Mouse (Mus musculus) cerebellum, adult 2 months (tissue): ENCODE data around the gene Cd177. TPM values are rescaled to one million over a fixed set of nuclear protein-coding genes. Genes with fewer than 3 reads are reported as not detected.
"Not testable (repeated sequence)": the region's sequence is repeated elsewhere in the genome, so short reads cannot be mapped to it uniquely, and the experiment has no call there.

Source experiments
- DNase-seq, 2 experiments: peaks; one replicate each; pipeline ENCODE4 v3.0.0; 2021
- H3K27ac ChIP-seq: fragments of 200-500 bp; 2 replicates; pipeline ENCODE4 v1.5.1; 2012; ENCODE audit warnings: low read length, control low read depth, inconsistent platforms; ENCODE audit not compliant: insufficient read depth
- H3K27me3 ChIP-seq: fragments of 200-500 bp; 2 replicates; pipeline ENCODE4 v1.6.1; 2012; ENCODE audit warnings: inconsistent platforms, mild to moderate bottlenecking, low read length, moderate library complexity; ENCODE audit not compliant: control insufficient read depth, insufficient read depth
- H3K4me1 ChIP-seq: fragments of 200-500 bp; 2 replicates; pipeline ENCODE4 v1.6.1; 2011; ENCODE audit warnings: low read length; ENCODE audit not compliant: control insufficient read depth, insufficient read depth
- H3K4me3 ChIP-seq: fragments of 200-500 bp; replicated peaks from 2 replicates; pipeline ENCODE3; 2011; ENCODE audit warnings: mild to moderate bottlenecking, low read depth, low read length, control low read depth; ENCODE audit not compliant: insufficient read depth
- CTCF ChIP-seq: fragments of 200-500 bp; IDR thresholded peaks from 2 replicates; pipeline ENCODE4 v1.5.1; 2011; ENCODE audit warnings: low read depth, mild to moderate bottlenecking, control low read depth, low read length, moderate library complexity, borderline replicate concordance; ENCODE audit not compliant: insufficient read depth
- POLR2A ChIP-seq: fragments of 200-500 bp; IDR thresholded peaks from 2 replicates; pipeline ENCODE4 v1.6.1; 2011; ENCODE audit warnings: low read length, control low read depth, borderline replicate concordance; ENCODE audit not compliant: insufficient read depth
- WGBS: fragments of 180-500 bp; shearing (Covaris S2); methylation state at CpG from one replicate; pipeline ENCODE4 v1.1.7; 2018; 5-methylcytosine and 5-hydroxymethylcytosine counted together
- polyA plus RNA-seq: library from polyadenylated mRNA; depleted of rRNA; stranded (reverse); fragments of >200 nt; gene quantifications from 2 replicates; pipeline ENCODE4 v1.2.3, GENCODE M21; 2012

The Cd177 gene
- polyA plus RNA-seq, 1 experiment, result 0.11 TPM

DNA sequence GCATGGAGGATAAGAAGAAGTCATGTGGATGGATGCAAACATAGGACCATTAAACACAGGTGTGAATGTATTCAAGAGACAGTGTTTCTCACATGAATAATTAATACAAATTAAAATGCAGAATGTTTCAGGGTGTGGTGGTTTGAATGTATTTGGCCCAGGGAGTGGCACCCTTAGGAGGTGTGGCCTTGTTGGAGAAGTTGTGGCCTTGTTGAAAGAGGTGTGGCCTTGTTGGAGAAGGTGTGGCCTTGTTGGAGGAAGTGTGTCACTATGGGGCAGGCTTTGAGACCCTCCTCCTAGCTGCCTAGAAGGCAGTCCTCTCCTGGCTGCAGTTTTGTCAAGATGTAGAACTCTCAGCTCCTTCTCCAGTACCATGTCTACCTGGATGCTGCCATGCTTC is 11.2 kb upstream of the Cd177 start:
- no peaks in the 10 kb centered on the region for H3K4me1 ChIP-seq

GRCm38 (mm10) chr7:24762574-24762973 is 2.5 kb upstream of the Cd177 start:
- Histone ChIP-seq H3K4me3 (no peak overlapping the region), H3K27me3 (no peaks in the 10 kb centered on the region), H3K4me1 (no peaks in the 10 kb centered on the region), H3K27ac (no peak overlapping the region)
- DNase-seq, result no peak
- WGBS, result 83% methylated on average over 8 of the region's 8 CpGs
- TF ChIP-seq CTCF (no peak), POLR2A (no peak)

More for the DNA sequence above, 11.2 kb upstream of the Cd177 start:
- Histone ChIP-seq H3K27me3 (no peaks in the 10 kb centered on the region), H3K4me3 (no peak overlapping the region), H3K27ac (no peak overlapping the region)
- no peak for DNase-seq
- TF ChIP-seq CTCF, result no peak

DNA sequence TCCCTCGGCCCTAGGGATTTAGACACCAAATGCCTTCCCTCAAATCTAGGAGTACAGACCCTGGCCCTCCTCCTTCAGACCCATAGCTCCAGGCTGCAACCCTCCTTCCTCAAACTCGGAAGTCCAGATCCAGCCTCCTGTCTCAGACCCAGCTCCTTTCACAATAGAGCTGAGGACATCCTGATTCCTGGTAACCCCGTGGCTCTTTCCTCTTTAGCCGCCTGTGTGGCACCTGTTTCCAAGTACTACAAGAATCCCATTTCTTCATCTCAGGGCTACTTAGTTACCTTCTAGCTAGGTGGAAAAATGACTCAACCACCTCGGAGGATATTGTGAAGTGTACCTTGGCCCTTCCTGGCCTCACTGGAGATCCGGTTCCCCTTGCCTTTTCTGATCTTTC is 1.1 kb upstream of the Cd177 start:
- no peak overlapping the region for H3K27ac ChIP-seq
- 75% methylated on average over 6 of the region's 6 CpGs for WGBS
- no peak overlapping the region for H3K4me3 ChIP-seq
- DNase-seq, result no peak
- TF ChIP-seq CTCF, result no peak
- TF ChIP-seq POLR2A, result no peak
- no peaks in the 10 kb centered on the region for H3K4me1 ChIP-seq
- no peaks in the 10 kb centered on the region for H3K27me3 ChIP-seq

DNA sequence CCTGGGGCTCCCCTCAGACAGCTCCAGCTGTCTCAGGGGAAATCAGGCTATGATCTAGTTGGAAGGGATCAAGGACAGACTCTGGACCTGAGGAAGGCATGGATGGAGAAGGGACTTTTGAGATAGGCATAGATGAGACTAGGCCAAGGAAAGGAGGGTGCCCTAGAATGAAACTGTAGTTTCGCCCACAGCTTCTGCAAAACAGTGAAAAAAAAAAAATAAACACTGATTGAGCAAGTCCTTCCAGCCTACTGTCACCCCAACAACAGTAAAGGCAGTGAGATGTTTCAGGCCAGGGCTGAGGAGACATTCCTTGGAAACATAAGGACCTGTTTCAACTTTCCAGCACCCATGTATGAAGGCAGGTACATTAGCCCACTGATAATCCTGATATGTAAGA is 1.6 kb downstream of the Cd177 start:
- H3K27me3 ChIP-seq, result no peaks in the 10 kb centered on the region
- TF ChIP-seq POLR2A (no peak), CTCF (no peak)
- no peak overlapping the region for H3K4me3 ChIP-seq
- 83% methylated on average over 1 of the region's 1 CpGs for WGBS
- DNase-seq, result no peak
- no peak overlapping the region for H3K27ac ChIP-seq
- no peaks in the 10 kb centered on the region for H3K4me1 ChIP-seq

GRCm38 (mm10) chr7:24753476-24753875 is 6.6 kb downstream of the Cd177 start:
- Histone ChIP-seq H3K27ac (no peak overlapping the region), H3K4me1 (no peaks in the 10 kb centered on the region), H3K4me3 (no peak overlapping the region), H3K27me3 (no peaks in the 10 kb centered on the region)
- DNase-seq, result no peak
- TF ChIP-seq CTCF (no peak), POLR2A (no peak)
- WGBS, result 60% methylated on average over 5 of the region's 5 CpGs

DNA sequence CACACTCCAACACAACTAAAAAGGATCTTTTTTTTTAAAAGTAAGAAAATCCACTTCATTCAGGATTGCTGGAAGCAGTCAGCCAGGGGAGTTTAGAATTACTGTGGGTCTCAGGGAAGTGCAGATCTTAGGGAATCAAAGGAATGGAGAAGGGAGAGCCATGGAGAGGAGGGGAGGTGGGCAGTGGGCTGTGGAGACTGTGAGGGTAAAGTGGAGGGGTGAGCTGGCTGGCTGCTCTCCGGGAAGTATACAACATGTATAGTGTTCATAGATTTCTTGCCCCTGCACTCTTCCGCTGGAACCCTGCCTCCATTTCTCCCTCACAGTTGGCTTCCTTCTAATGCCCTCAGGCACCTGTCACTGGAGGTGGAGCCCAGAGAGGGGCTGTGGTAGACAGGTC is 8.5 kb downstream of the Cd177 start:
- WGBS, result 79% methylated on average over 2 of the region's 2 CpGs
- no peak for DNase-seq
- no peaks in the 10 kb centered on the region for H3K4me1 ChIP-seq
- no peak overlapping the region for H3K4me3 ChIP-seq
- no peak overlapping the region for H3K27ac ChIP-seq
- TF ChIP-seq POLR2A (no peak), CTCF (no peak)
- H3K27me3 ChIP-seq, result no peaks in the 10 kb centered on the region

DNA sequence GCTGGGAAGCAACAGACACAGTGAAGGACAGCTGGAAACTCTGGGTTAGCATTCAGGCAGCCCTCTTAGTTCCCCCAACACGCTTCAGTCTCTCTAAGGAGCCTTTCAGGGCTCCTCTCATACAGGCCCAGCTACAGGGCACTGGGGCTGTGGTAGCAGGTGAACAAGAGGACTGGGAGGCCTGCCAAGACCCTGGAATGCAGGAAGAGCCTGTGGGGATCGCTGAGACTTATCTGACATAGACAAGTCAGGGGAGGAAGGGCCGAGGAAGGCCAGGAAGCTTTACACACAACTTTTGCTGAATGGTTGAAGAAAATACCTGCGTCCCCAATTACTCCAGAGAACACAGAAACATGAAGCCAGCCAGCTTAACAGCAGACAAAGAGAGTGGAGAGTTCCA is 9.4 kb downstream of the Cd177 start:
- DNase-seq, result no peak
- 24% methylated on average over 4 of the region's 4 CpGs for WGBS

GRCm38 (mm10) chr7:24735970-24736670 is 24.0 kb downstream of the Cd177 start:
- H3K27ac ChIP-seq, result no peak overlapping the region
- no peaks in the 10 kb centered on the region for H3K27me3 ChIP-seq
- H3K4me3 ChIP-seq, result no peak overlapping the region
- DNase-seq, result peak in 1 of 2 experiments; percentile 2
- 7% methylated on average over 17 of the region's 17 CpGs for WGBS
- TF ChIP-seq POLR2A, result no peak
- no peak for TF ChIP-seq CTCF
- no peaks in the 10 kb centered on the region for H3K4me1 ChIP-seq

More for the DNA sequence above, 9.4 kb downstream of the Cd177 start:
- Histone ChIP-seq H3K4me3 (no peak overlapping the region), H3K27me3 (no peaks in the 10 kb centered on the region), H3K4me1 (no peaks in the 10 kb centered on the region), H3K27ac (no peak overlapping the region)
- TF ChIP-seq CTCF (no peak), POLR2A (no peak)

DNA sequence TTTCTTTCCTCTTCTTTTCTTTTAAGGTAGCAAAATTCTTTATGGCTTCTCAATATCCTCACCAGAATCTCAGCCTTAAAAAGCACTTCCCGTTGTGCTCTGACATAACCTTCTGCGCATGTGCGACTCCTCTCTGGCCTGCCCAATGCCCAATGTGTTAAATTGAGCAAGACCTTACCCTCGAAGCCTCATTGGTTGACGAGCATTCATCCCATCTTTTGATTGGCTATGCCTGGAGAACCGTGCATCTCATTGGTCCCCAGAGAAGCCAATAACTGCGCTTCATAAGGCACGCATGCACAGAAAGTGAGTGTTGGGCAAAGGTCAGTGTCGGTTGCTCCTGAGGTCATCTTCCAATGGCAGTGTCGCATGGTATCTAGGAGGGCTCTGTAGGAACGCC is 33.3 kb downstream of the Cd177 start, which contains the start of gene Gm4763:
Gm4763 (minus strand) TSS at position 101 of the 400 bp plus-strand sequence.
- H3K4me1 ChIP-seq, H3K27ac ChIP-seq, H3K27me3 ChIP-seq, H3K4me3 ChIP-seq, DNase-seq: not testable (repeated sequence)
- WGBS, result 92% methylated on average over 11 of the region's 11 CpGs
